Mouse (Mus musculus): ENCODE results near the gene H2-Ke6. TPM values are rescaled to one million over a fixed set of nuclear protein-coding genes. Genes with fewer than 3 reads are reported as not detected.
"Not testable (repeated sequence)": the region's sequence is repeated elsewhere in the genome, so short reads cannot be mapped to it uniquely, and the experiment has no call there.

The H2-Ke6 gene
- polyA plus RNA-seq, 1 experiment = 75.6 TPM

DNA sequence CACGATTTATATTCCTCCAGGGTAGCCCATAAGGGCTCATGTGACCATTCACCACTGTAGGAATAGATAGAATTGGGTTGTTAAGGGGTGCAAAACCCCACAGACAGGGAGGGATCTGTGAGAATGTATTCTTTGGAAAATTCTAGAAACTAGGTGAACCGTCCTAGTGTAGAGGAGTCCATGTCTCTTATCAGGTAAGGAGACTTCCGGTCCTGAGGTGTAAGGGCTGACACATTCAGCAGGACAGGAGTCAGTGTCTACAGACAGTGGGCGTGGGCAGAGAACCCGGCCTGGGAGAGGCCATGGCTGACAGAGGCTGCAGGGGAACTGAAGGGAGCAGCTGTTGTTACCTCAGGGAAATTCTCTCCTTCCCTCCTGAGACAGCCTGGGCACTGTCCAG is 29.2 kb downstream of the H2-Ke6 start:
- DNase-seq (ENCODE audit: low read depth) = not testable (repeated sequence)

DNA sequence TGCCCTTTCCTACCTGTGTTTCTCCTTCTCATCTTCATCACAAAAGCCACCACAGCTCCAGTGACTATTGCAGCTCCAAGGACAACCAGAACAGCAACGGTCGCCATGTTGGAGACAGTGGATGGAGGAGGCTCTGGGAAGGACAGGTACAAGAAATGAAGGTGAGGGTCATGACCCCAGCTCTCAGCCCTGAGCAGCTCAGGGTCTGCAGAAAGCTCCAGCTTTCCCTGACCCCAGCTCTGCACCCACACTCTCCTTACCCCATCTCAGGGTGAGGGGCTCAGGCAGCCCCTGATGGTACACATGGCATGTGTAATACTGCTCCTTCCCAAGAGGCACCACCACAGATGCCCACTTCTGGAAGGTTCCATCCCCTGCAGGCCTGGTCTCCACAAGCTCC is 30.8 kb downstream of the H2-Ke6 start:
- DNase-seq (ENCODE audit: low read depth) = not testable (repeated sequence)

DNA sequence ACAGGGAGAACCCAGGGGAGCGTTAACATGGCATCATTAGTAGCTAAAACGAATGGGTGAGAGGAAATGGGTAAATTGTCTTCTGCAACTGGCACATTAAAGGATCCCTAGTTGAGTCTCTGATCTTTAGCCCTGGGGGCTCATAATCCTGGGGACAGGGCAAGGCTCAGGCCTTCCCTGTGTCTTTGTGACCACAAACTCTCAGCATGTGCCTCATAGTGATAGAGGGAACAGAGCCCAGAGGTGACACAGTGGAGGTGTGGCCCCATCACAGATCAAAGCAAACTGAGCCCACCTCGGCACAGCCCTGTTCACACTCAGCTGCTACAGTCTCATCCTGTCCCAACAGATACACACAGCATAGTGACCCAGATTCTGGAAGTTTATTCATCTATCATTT is 32.2 kb downstream of the H2-Ke6 start:
- DNase-seq (ENCODE audit: low read depth) = no peak

DNA sequence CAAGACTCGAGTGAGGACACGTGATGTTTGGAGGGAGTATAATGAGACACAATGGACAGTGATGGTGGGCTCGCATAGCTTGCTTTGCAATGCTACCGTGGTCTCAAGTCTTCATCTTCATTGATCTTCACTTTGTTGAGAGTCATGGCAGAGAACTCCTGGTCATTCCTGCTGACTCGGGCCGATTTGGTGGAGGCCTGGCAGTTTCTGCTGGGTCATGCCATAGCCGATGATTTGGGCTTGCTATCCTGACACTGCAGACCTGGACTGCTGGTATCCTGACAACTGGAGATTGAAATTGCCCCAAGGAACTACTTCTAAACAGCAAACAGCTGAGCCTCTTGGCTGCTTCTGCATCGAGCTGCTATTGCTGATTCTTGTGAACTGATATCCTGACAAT is 32.9 kb downstream of the H2-Ke6 start:
- DNase-seq (ENCODE audit: low read depth) = no peak

DNA sequence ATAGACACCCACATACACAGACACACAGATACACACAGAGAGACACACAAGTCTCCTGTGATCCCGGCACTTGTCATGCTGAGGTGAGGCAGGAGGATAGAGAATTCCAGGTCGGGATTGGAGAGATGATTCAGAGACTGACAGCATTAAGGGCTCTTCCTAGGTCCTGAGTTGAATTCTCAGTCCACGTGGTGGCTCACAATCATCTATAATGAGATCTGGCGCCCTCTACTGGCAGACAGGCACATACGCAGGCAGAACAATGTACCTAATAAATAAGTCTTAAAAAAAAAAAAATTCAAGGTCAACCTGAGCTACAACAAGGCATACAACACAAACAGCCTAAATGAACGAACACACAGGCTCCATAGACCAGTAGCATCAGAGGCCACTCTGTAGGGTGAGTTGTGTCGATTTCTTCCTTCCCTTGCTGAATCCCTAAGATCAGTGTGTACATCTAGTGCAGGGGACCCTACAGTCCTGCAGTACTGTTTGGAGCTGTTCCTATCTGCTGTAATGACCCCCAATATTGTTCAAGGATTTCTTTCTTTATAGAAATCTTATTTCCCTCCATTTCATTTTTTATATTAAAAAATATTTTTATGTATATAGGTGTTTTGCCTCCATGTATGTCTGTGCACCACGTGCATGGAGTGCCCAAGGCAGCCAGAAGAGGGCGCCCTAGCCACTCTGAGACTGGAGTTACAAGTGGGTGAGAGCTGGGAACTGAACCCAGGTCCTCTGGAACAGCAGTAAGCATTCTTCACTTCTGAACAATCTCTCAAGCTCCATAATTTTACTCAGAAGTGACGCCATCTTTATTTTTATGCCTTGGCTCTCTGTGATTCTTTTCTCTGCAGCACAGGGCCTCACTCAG is 35.8 kb downstream of the H2-Ke6 start:
- no peak for DNase-seq (ENCODE audit: low read depth)

DNA sequence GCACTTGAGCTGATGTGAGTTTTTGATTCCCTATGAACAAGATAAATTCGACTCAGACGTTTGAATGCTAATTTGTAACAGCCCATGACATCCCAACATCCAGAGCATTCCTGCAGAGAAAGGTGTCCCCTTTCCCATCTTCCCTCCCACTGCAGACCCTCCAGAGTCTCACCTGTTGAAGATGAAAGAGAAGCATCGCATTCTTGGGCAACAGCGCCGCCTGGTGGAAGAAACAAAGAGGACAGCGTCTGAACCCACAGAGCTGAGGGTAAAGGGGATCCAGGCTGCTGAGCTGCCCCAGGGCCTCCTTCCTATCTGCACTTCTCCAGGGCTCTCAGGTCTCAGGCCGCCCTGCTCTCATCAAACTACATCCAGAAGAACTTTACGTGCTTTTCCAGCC is 45.7 kb downstream of the H2-Ke6 start:
- DNase-seq (ENCODE audit: low read depth) = not testable (repeated sequence)

DNA sequence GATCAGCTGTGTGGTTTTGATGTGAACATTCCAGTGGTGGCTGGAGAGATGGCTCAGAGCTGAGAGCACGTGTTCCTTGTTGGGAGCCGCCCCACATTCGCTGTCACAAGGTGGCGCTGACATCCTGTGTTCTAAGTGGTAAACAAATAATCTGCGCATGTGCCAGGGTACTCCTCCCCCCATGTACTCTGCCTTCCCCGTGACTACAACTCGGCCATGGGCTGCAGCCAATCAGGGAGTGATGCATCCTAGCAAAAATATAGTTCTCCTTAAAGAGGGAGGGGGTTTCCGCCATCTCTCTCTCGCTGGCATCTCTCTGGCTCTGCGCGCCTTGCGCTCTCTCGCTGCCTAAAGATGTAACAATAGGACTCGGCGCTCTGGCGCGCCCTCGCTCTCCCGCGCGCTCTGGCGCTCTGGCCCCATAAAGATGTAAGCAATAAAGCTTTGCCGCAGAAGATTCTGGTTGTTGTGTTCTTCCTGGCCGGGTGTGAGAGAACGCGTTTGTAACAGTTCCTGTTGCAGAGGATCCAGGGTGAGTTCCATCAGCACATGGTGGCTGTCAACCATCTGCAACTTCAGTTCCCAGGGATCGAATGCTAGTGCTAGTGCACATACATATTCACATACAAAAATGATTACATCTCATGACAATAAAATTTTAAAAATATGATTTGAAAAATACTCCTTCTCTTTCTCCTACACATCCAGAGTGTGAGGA is 46.5 kb downstream of the H2-Ke6 start:
- peak; percentile 40 for DNase-seq (ENCODE audit: low read depth)

DNA sequence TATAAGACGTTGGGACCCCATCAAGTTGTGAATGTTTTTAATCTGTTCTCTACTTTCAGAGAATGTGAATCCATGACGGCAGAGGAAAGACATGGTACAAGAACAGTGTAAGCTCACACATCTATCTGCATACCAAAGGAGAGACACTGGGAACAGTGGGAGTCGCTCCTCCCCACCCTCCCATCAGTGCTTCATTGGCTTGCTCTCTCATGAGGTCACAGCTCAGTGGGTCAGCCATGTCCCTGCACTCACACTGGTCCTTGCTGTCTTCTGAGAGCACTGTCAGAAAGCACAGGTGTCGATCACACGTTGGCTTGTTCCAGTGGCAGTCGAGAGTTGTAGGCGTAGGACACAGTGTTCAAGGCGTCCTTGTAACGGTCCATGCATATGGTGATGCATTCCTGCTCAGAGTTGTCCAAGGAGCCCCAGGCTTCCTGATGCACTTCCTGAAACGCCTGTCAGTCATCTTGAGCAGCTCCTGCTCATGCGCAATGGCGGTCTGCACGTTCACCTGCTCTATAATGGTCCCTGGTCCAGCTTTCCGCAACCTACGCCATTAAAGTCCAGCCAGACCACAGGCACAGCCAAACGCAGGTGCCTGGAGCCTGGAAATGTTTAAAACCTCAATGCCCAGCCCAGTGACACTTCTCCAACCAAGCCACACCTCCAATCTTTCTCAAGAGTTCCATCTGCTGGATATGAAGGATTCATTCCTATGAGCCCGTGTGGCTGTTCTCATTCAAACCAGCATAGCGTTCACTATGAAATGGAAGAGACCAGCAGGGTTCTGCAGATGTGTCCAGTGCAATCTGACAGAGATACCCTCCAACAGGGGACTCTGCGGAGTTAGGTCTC is 47.5 kb downstream of the H2-Ke6 start:
- no peak for DNase-seq (ENCODE audit: low read depth)

DNA sequence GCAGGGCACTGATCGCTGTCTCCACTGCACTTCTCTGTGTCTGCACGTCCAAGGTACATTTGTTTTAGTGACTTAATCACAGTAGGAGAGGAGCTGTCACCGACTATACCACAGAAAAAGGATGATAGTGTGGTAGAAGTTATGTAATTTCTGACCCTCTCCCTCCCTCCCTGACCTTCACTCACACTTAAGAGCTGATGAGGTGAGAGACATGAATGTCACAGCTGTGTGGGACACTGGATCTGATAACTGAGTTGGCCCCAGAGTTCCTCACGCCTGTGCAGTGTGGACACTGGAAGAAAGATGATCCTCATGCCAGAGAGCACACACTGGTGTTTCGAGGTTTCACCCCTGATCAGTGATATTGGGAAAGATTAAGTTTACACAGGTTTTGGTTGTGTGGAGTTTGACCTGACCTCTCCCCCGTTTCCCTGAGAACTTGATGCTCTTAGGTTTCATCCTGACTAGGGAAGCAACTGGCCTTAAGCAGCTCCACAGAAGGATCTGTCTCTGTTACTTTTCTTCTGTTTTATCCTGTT is 48.3 kb downstream of the H2-Ke6 start:
- no peak for DNase-seq (ENCODE audit: low read depth)

DNA sequence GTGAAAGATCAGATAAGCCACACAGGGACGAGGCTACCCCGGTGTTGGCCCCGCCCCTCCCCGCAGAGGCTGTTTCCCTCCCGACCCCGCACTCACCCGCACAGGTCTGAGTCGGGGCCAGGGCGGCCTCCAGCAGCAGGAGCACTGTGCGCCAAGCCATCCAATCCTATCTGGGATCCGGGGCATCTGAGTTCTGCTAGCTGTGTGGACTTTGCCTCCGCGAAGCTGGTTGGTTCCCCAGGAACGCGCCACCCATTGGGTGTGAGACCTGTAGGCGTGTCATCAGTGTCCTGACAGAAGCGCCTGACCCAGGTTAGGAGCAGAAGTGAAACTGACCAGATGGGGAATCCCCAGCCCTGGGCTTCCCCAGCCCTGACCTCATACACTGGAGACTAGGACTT is 49.2 kb downstream of the H2-Ke6 start:
- no peak for DNase-seq (ENCODE audit: low read depth)

DNA sequence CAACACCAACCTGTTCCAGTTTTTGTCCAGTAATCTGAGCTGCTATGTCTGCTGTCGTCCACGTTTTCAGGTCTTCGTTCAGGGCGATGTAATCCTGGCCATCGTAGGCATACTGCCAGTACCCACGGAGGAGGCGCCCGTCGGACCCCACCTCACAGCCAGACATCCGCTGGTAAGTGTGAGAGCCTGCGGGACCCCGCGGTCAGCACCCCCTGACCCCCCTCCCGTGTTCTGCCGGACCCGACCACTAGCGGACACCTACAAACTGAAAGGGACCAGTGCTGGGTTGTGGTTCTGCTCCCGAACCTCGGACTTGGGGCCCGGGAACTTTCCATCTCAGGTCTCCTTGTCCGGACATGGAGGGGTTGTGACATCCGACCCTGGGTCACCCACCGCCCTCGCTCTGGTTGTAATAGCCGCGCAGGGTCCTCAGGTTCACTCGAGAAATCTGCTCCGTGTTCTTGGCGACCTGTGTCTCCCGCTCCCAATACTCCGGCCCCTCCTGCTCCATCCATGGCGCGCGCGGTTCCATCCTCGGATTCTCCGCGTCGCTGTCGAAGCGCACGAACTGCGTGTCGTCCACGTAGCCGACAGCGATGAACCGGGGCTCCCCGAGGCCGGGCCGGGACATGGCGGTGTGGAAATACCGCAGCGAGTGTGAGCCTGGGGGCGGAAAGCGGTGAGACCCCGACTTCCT is 49.9 kb downstream of the H2-Ke6 start:
- no peak for DNase-seq (ENCODE audit: low read depth)

Other genes starting within 250 kb of the H2-Ke6 start
- gene Angptl4, start 246.2 kb downstream of the H2-Ke6 start, polyA plus RNA-seq (2012; rRNA removed) = 171 and 402 TPM in 2 replicates
- gene Kank3, start 217.5 kb downstream of the H2-Ke6 start, polyA plus RNA-seq (2012; rRNA removed) = 106 and 146 TPM in 2 replicates
- gene Rps28, start 203.5 kb downstream of the H2-Ke6 start, polyA plus RNA-seq (2012; rRNA removed) = 823 and 990 TPM in 2 replicates
- gene Ndufa7, start 203.5 kb downstream of the H2-Ke6 start, polyA plus RNA-seq (2012; rRNA removed) = 564 and 606 TPM in 2 replicates
- gene Cd320, start 185.0 kb downstream of the H2-Ke6 start, polyA plus RNA-seq (2012; rRNA removed) = 107 and 143 TPM in 2 replicates
- not detected in 2 replicates for gene Gm7029, start 154.2 kb downstream of the H2-Ke6 start, polyA plus RNA-seq (2012; rRNA removed)
- 2.4 TPM in 2 replicates for gene Kifc1, start 137.4 kb downstream of the H2-Ke6 start, polyA plus RNA-seq (2012; rRNA removed)
- not detected in 2 replicates for gene Platr17, start 122.9 kb downstream of the H2-Ke6 start, polyA plus RNA-seq (2012; rRNA removed)
- 36.7 and 45.8 TPM in 2 replicates for gene Daxx, start 118.6 kb downstream of the H2-Ke6 start, polyA plus RNA-seq (2012; rRNA removed)
- 148 and 171 TPM in 2 replicates for gene Tapbp, start 112.2 kb downstream of the H2-Ke6 start, polyA plus RNA-seq (2012; rRNA removed)
- gene Zbtb22, start 112.2 kb downstream of the H2-Ke6 start, polyA plus RNA-seq (2012; rRNA removed) = 46.7 and 60.7 TPM in 2 replicates
- gene Rgl2, start 98.5 kb downstream of the H2-Ke6 start, polyA plus RNA-seq (2012; rRNA removed) = 117 and 144 TPM in 2 replicates
- gene Pfdn6, start 87.7 kb downstream of the H2-Ke6 start, polyA plus RNA-seq (2012; rRNA removed) = 24.1 and 37.0 TPM in 2 replicates
- gene Wdr46, start 87.4 kb downstream of the H2-Ke6 start, polyA plus RNA-seq (2012; rRNA removed) = 14.9 and 18.1 TPM in 2 replicates
- 8.1 and 8.7 TPM in 2 replicates for gene B3galt4, start 76.6 kb downstream of the H2-Ke6 start, polyA plus RNA-seq (2012; rRNA removed)
- gene Vps52, start 72.2 kb downstream of the H2-Ke6 start, polyA plus RNA-seq (2012; rRNA removed) = 54.5 and 62.2 TPM in 2 replicates
- 683 and 816 TPM in 2 replicates for gene Rps18, start 72.1 kb downstream of the H2-Ke6 start, polyA plus RNA-seq (2012; rRNA removed)
- 2,228 and 2,761 TPM in 2 replicates for gene H2-K1, start 27.7 kb downstream of the H2-Ke6 start, polyA plus RNA-seq (2012; rRNA removed)
- gene Ring1, start 3.4 kb downstream of the H2-Ke6 start, polyA plus RNA-seq (2012; rRNA removed) = 29.4 and 29.6 TPM in 2 replicates
- 207 and 240 TPM in 2 replicates for gene Slc39a7, start 3.6 kb upstream of the H2-Ke6 start, polyA plus RNA-seq (2012; rRNA removed)
- gene Rxrb, start 3.8 kb upstream of the H2-Ke6 start, polyA plus RNA-seq (2012; rRNA removed) = 51.3 and 53.0 TPM in 2 replicates
- 0.69 and 1.0 TPM in 2 replicates for gene Col11a2, start 11.4 kb upstream of the H2-Ke6 start, polyA plus RNA-seq (2012; rRNA removed)
- 2.1 and 2.5 TPM in 2 replicates for gene H2-Oa, start 64.3 kb upstream of the H2-Ke6 start, polyA plus RNA-seq (2012; rRNA removed)
- 73.0 and 74.6 TPM in 2 replicates for gene H2-DMa, start 91.5 kb upstream of the H2-Ke6 start, polyA plus RNA-seq (2012; rRNA removed)
- 110 and 117 TPM in 2 replicates for gene Brd2, start 94.6 kb upstream of the H2-Ke6 start, polyA plus RNA-seq (2012; rRNA removed)
- 51.4 and 61.0 TPM in 2 replicates for gene H2-DMb2, start 115.2 kb upstream of the H2-Ke6 start, polyA plus RNA-seq (2012; rRNA removed)
- gene H2-DMb1, start 125.0 kb upstream of the H2-Ke6 start, polyA plus RNA-seq (2012; rRNA removed) = 87.5 and 107 TPM in 2 replicates
- gene Tap1, start 159.5 kb upstream of the H2-Ke6 start, polyA plus RNA-seq (2012; rRNA removed) = 23.3 and 27.8 TPM in 2 replicates
- 32.1 and 32.8 TPM in 2 replicates for gene Psmb9, start 159.7 kb upstream of the H2-Ke6 start, polyA plus RNA-seq (2012; rRNA removed)
- 56.3 and 58.9 TPM in 2 replicates for gene Psmb8, start 169.7 kb upstream of the H2-Ke6 start, polyA plus RNA-seq (2012; rRNA removed)
- gene Tap2, start 175.5 kb upstream of the H2-Ke6 start, polyA plus RNA-seq (2012; rRNA removed) = 28.0 and 33.7 TPM in 2 replicates
- 2.6 and 3.5 TPM in 2 replicates for gene H2-Ob, start 210.8 kb upstream of the H2-Ke6 start, polyA plus RNA-seq (2012; rRNA removed)
- gene H2-Ab1, start 229.6 kb upstream of the H2-Ke6 start, polyA plus RNA-seq (2012; rRNA removed) = 534 and 583 TPM in 2 replicates

All from gonadal fat pad, adult 2 months (tissue).